Mouse (Mus musculus): ENCODE measurements at regions not wholly inside any gene's neighbourhood (a gene's known extent, or its start where the extent isn't known, plus 50 kb on each side); places are given as distances from the start of the nearest gene placed in this dataset.

DNA sequence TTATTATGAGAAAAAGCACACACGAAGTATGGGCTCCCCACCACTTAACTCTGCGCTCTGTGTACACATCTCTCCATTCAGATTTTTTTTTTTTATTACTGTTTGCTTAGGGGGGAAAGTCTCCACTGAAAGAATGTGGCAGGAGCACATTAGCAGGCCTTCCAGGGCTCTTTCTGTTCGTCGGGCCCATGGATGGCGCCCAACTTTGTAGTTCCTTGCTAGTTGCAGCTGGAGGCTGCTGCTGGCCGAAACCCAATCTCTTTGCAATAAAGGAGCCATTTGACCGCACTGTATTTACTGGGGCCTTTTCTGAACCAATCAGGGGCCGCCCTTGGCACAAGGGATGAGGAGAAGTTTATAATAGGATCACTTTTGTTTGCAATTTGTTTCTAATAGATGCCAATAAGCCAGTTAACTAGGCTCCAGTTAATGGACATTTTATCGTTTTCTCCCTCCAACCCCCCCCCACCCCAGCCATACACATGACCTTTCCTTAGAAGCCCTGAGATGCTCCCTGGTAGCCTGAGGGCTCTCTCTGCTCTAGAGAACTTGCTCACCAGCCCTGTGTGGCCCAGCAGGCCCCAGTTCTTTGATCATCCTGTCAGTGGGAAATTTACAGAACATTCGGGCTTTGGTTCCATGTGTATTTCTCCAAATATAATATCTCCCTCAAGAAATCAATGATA, 104.3 kb downstream of the Evx1 start:
- 54% methylated on average over 10 of the region's 10 CpGs for WGBS
- no peak overlapping the region for H3K4me3 ChIP-seq
- DNase-seq (ENCODE audit: low spot score) = peak; percentile 41

DNA sequence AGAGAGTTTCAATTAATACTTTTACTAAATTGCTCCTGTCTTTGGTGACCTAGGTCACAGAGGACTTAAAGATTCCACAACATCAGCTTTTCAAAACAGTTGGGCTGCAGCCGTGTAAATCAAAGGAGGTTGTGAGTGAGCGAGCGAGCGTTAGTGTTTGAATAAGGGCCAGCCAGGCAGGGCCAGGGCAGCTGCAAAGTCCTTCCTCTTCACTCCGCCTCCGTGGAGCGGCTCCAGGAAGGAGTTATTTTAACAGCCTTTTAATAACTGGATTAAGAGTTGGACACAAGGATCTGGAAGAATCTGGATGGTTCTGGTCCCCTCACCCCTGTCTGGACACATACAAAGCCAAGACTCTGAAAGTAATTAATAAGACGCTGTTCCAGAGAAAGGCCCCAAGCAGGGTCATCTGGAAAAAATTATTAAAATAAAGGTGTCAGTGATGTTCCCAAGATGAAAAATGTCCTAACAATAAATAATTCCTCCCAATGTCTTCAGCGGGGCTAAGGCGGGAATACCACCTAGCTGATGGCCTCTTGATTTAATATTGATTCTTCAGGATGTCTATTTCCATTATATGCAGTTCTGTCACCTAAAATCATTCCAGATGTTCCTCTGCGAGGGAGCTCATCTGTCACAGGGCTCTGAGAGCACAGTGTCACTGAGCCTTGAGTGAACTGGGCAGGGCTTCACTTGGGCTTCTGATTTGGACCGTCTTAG, 105.3 kb downstream of the Evx1 start:
- H3K36me3 ChIP-seq (replicated peaks) = no peaks in the 10 kb centered on the region
- no peaks in the 10 kb centered on the region for H3K9me3 ChIP-seq
- no peak overlapping the region for H3K4me3 ChIP-seq
- H3K27ac ChIP-seq (replicated peaks) = 0 out of 2 replicates have a peak overlapping the region, but pooled peaks have one; percentile 24
- H3K27me3 ChIP-seq (replicated peaks; ENCODE audit: low read depth, poor library complexity, severe bottlenecking) = no peaks in the 10 kb centered on the region
- 25% methylated on average over 12 of the region's 12 CpGs for WGBS
- peak; percentile 34 for DNase-seq (ENCODE audit: low spot score)
- peaks cover 20% of the 10 kb centered on the region for H3K4me1 ChIP-seq

More for the DNA sequence above, 104.3 kb downstream of the Evx1 start:
- H3K4me1 ChIP-seq = peaks cover 20% of the 10 kb centered on the region
- no peaks in the 10 kb centered on the region for H3K36me3 ChIP-seq (replicated peaks)
- no peaks in the 10 kb centered on the region for H3K9me3 ChIP-seq
- H3K27me3 ChIP-seq (replicated peaks; ENCODE audit: low read depth, poor library complexity, severe bottlenecking) = no peaks in the 10 kb centered on the region
- no peak overlapping the region for H3K27ac ChIP-seq (replicated peaks)

DNA sequence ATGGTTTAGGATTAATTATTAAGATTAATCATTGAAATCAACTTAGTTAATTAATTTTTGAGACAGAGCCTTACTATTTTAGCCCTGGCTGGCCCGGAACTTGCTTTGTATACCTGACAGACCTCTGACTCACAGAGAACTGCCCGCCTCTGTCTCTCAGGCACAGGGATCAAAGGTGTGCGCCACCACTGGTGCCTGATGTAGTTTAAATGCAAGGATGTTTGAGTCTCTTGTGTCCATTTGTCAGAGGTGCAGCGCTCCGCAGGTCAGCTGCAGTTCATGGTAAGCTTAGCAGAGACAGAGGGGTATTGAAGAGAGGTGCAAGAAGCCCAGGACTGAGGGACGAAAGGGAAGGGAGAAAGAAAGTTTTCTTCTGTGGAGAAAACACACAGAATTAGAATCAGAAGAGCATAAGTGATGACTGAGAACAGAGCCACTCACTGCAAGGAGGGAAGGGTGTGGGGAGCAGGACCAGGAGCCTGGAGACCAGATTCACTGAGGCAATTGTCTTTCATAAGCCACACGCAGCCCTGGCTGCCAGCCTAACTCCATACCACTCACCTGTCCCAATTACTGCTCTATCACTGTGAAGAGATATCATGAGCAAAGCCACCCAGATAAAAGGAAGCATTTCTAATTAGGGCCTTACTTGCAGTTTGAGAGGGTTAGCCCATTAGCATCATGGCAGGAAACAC, 107.1 kb downstream of the Evx1 start:
- Histone ChIP-seq H3K27ac (replicated peaks) (no peak overlapping the region), H3K4me3 (no peak overlapping the region), H3K4me1 (peaks cover 20% of the 10 kb centered on the region), H3K36me3 (replicated peaks) (no peaks in the 10 kb centered on the region), H3K9me3 (no peaks in the 10 kb centered on the region), H3K27me3 (replicated peaks; ENCODE audit: low read depth, poor library complexity, severe bottlenecking) (no peaks in the 10 kb centered on the region)
- WGBS = 86% methylated on average over 7 of the region's 7 CpGs
- DNase-seq (ENCODE audit: low spot score) = no peak

DNA sequence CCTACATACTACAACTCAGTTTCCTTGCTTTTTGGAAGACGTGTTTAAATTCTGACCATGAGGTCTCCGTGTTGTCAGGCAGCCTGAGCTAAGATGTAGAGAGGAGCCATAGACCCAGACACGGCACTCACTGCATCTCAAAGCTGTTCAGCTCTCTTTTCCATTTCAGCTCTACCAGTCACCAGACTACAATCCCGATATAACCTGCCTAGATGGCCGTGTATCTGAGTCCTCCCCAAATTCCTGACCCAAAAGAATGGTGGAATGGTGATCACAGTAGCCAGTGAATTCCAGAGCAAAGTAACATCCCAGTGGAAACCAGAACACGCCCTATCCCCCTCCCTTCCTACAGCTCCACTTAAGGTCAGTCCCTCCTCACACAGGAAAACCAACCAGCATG, 108.5 kb downstream of the Evx1 start:
- no peak for DNase-seq (ENCODE audit: low spot score)
- Histone ChIP-seq H3K36me3 (replicated peaks) (no peaks in the 10 kb centered on the region), H3K27ac (replicated peaks) (no peak overlapping the region), H3K27me3 (replicated peaks; ENCODE audit: low read depth, poor library complexity, severe bottlenecking) (no peaks in the 10 kb centered on the region), H3K4me3 (no peak overlapping the region), H3K4me1 (peaks cover 20% of the 10 kb centered on the region), H3K9me3 (no peaks in the 10 kb centered on the region)
- WGBS = 87% methylated on average over 6 of the region's 6 CpGs

DNA sequence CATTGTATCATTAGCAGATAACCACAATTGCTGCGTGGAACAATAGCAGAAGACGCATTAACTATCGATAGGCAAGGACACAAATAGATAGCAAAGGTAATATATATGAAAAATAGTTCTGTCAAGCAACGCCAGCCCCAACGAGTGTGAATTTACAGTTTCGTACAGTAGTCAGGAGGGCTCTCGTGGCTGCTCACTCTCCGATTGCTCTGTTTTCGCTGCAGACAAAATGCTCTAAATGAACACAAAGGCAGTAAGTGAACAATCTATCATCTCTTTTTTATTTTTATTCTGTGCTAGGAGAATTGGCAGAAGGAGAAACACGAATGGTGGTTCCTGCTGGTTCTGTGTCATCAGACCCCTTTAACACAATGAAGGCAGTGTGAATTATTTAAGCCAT, 109.4 kb downstream of the Evx1 start:
- Histone ChIP-seq H3K27ac (replicated peaks) (no peak overlapping the region), H3K27me3 (replicated peaks; ENCODE audit: low read depth, poor library complexity, severe bottlenecking) (no peaks in the 10 kb centered on the region), H3K36me3 (replicated peaks) (no peaks in the 10 kb centered on the region), H3K9me3 (no peaks in the 10 kb centered on the region), H3K4me3 (no peak overlapping the region), H3K4me1 (peaks cover 15% of the 10 kb centered on the region)
- DNase-seq (ENCODE audit: low spot score) = no peak
- WGBS = 92% methylated on average over 10 of the region's 10 CpGs

DNA sequence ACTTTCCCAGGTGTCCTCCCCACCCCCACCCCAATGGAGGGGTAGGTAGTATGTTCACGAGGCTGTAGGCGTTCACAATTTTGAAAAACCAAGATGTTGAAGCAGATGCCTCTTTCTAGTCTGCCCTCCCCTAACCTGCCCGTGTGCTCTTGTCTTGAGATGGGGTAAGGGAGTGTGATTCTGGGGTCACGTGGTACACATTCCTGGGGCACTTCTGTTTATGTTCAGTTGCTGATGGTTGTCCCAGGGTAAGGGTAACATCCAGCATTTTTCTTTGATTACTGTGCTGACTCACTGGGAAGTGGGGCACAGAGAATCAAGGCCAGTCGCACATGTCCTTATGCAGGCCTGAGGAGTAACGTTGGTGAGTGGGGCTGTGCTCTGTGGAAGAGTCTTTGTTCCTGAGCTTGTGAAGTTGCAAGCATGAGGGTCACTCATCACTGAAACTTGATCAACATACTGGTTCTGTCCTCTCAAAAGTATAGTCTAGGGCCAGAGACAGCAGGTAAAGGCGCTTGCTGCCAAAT, 110.3 kb downstream of the Evx1 start:
- Histone ChIP-seq H3K27me3 (replicated peaks; ENCODE audit: low read depth, poor library complexity, severe bottlenecking) (no peaks in the 10 kb centered on the region), H3K36me3 (replicated peaks) (no peaks in the 10 kb centered on the region), H3K4me1 (peaks cover 6% of the 10 kb centered on the region), H3K4me3 (no peak overlapping the region), H3K27ac (replicated peaks) (no peak overlapping the region), H3K9me3 (no peaks in the 10 kb centered on the region)
- 78% methylated on average over 7 of the region's 7 CpGs for WGBS
- no peak for DNase-seq (ENCODE audit: low spot score)

DNA sequence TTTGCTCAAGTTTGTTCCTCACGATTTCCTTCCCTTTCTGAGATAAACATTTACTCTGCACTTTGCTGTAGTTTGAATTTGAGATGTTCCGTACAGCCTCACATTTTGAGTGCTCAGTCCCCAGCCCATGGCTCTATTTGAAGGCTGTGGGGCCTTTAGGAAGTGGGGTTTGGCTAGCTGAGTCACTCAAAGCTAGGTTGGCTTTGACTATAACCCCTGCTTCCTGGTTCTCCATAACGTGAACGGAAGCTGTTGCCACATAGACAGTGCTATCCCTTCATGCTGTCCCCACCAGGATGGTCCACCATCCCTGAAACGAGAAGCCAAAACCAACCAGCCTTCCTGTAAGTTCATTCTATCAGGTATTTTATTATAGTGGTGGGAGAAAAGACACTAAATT, 111.1 kb downstream of the Evx1 start:
- H3K27ac ChIP-seq (replicated peaks) = no peak overlapping the region
- no peak overlapping the region for H3K4me3 ChIP-seq
- no peaks in the 10 kb centered on the region for H3K36me3 ChIP-seq (replicated peaks)
- no peaks in the 10 kb centered on the region for H3K9me3 ChIP-seq
- WGBS = 88% methylated on average over 5 of the region's 5 CpGs
- DNase-seq (ENCODE audit: low spot score) = no peak
- no peaks in the 10 kb centered on the region for H3K4me1 ChIP-seq
- H3K27me3 ChIP-seq (replicated peaks; ENCODE audit: low read depth, poor library complexity, severe bottlenecking) = no peaks in the 10 kb centered on the region

DNA sequence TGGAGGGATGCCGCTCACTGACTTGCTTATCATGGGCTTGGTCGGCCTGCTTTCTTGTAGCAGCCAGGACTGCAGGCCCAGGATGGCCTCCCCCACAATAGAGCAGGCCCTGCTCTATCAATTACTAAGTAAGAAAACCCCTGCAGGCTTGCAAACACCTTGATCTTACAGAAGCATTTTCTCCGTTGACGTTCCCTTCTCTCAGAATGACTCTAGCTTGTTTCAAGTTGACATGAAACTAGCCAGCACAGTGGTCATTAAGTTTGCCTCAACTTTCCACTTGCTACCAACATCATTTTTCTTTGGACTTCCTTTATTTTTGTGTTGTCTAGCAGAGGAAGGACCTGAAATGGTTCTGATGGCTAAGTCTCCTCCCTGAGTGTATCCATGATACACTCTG, 111.8 kb downstream of the Evx1 start:
- no peak overlapping the region for H3K4me3 ChIP-seq
- no peaks in the 10 kb centered on the region for H3K27me3 ChIP-seq (replicated peaks; ENCODE audit: low read depth, poor library complexity, severe bottlenecking)
- WGBS = 83% methylated on average over 4 of the region's 4 CpGs
- H3K4me1 ChIP-seq = no peaks in the 10 kb centered on the region
- DNase-seq (ENCODE audit: low spot score) = no peak
- H3K27ac ChIP-seq (replicated peaks) = no peak overlapping the region
- H3K36me3 ChIP-seq (replicated peaks) = no peaks in the 10 kb centered on the region
- no peaks in the 10 kb centered on the region for H3K9me3 ChIP-seq

DNA sequence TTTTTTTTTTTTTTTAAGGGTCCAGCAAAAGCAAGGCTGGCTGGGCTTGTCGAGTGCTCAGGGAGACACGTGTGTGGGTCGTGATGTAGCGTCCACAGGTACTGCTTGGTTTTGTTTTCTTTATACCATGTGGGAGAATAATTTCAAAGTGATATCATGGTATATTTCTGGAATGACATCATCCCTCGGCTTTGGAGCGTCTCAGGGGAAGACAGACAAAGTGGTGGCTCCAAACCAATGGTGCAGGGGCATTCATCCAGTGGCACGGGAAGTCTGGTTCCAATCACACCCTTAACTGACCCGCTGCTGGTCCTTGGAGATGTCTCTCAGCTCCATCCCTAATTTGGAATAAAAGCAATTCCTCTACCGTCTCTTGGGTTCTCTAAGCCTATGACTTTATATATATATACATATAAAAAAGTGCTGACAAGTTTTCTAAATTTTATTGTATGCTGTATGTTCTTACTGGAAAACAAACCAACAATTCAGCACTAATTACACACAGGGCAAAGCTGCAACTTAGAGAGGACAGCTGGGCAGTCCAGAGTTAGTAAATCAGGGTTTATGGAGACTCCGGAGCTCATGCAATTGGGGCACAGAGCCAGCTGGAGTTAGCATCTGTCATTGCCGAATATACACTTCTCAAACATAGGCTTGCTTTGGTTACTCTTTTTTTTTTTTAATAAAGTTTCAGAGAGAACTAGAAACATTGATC, 115.3 kb downstream of the Evx1 start:
- Histone ChIP-seq H3K27me3 (replicated peaks; ENCODE audit: low read depth, poor library complexity, severe bottlenecking) (no peaks in the 10 kb centered on the region), H3K27ac (replicated peaks) (no peak overlapping the region), H3K4me1 (no peaks in the 10 kb centered on the region), H3K4me3 (no peak overlapping the region), H3K9me3 (no peaks in the 10 kb centered on the region), H3K36me3 (replicated peaks) (no peaks in the 10 kb centered on the region)
- 75% methylated on average over 11 of the region's 11 CpGs for WGBS
- no peak for DNase-seq (ENCODE audit: low spot score)

DNA sequence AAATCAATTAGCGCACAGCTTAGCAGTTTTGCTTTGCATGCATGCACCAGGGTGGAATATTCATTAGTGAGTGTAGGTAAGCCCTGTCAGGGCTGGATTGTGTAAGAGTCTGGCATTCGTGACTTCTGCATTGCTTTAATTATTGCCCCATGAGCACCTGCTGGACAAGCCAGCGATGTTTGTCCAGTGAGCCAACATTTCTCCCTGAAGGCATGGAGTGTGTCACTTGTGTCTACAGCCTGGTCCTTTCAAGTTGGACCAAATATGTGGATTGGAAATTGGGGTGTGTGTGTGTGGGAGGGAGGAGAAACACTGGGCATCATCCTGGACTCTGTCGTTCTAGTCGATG, 115.9 kb downstream of the Evx1 start:
- Histone ChIP-seq H3K4me1 (no peaks in the 10 kb centered on the region), H3K36me3 (replicated peaks) (no peaks in the 10 kb centered on the region), H3K27ac (replicated peaks) (no peak overlapping the region), H3K9me3 (no peaks in the 10 kb centered on the region), H3K27me3 (replicated peaks; ENCODE audit: low read depth, poor library complexity, severe bottlenecking) (no peaks in the 10 kb centered on the region), H3K4me3 (no peak overlapping the region)
- no peak for DNase-seq (ENCODE audit: low spot score)
- 85% methylated on average over 5 of the region's 5 CpGs for WGBS

DNA sequence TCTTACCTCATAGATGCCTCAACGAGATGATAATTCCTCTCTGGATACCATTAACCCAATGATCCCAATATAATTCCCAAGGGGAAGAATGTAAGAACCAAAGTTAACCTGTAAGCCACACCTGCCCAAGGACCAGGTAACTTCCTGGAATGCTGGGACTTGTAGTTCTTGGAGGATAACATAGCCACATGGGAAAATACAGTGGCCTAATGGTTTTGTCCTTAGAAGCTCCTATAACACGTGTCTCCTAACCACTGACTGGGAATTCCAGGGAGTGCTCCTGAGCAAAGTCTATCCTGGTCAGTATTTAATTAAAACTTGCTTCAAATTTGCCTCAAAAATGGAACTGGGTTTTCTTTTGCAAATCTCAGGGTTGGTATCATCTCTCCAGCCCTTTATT, 119.9 kb downstream of the Evx1 start:
- Histone ChIP-seq H3K4me3 (no peak overlapping the region), H3K9me3 (no peaks in the 10 kb centered on the region), H3K27me3 (replicated peaks; ENCODE audit: low read depth, poor library complexity, severe bottlenecking) (no peaks in the 10 kb centered on the region), H3K4me1 (no peaks in the 10 kb centered on the region), H3K27ac (replicated peaks) (no peak overlapping the region), H3K36me3 (replicated peaks) (no peaks in the 10 kb centered on the region)
- no peak for DNase-seq (ENCODE audit: low spot score)
- 78% methylated on average over 2 of the region's 2 CpGs for WGBS

DNA sequence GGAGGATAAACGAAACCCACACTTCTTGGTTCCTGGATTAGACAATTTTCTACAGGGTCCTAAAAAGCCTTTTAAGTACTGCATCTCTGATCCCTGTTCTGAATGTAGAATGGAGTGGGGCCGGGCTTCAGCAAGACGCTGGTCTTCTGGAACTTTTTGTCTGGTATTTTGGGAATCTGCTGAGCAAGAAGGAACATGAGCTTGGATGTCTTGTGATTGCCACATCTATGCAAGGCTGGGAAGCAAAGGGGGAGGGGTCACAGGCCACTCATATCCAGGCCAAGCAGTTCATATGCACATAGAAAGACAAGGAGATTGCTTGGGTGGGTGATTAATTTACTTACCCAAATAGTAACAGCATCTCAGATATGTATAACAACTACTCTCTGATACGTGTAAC, 121.5 kb downstream of the Evx1 start:
- H3K4me1 ChIP-seq = no peaks in the 10 kb centered on the region; the same call in 1 of the 2 replicates
- H3K27me3 ChIP-seq (replicated peaks; ENCODE audit: low read depth, poor library complexity, severe bottlenecking) = no peaks in the 10 kb centered on the region
- 85% methylated on average over 4 of the region's 4 CpGs for WGBS
- no peak overlapping the region for H3K4me3 ChIP-seq
- no peaks in the 10 kb centered on the region for H3K36me3 ChIP-seq (replicated peaks)
- no peak overlapping the region for H3K27ac ChIP-seq (replicated peaks)
- no peaks in the 10 kb centered on the region for H3K9me3 ChIP-seq
- no peak for DNase-seq (ENCODE audit: low spot score)
